Comparison of ENCODE assay signal across 23 mouse cellular contexts in genomic region chr4:125763056-125763455, GRCm38 (mm10).
DNase-seq lines count a peak whose midpoint lies in the region; ATAC-seq and TF ChIP-seq lines count a peak whose summit lies in the region.
"Had no signal": no experiment of that assay in that cellular context is flagged by ENCODE, and none has a peak within 500 bp of the region (broad histone marks: within the 10 kb centered on the region; RNA-seq: fewer than 3 reads in every experiment).

No protein-coding gene starts in this region.

- H3K27ac ChIP-seq in forebrain, embryonic 11.5 days (ENCODE audit: low read depth, low read length), result no peak overlapping the region
- H3K27ac ChIP-seq in forebrain, embryonic 10.5 days, result no peak overlapping the region
- H3K27ac ChIP-seq in midbrain, embryonic 10.5 days (replicated peaks), result no peak overlapping the region
- H3K27ac ChIP-seq in left cerebral cortex, adult 2 months, result no peak overlapping the region
- H3K27ac ChIP-seq: embryonic facial prominence, embryonic 13.5 days; heart, adult 2 months; hindbrain, embryonic 10.5 days; hindbrain, embryonic 14.5 days had no signal

- H3K9me3 ChIP-seq in forebrain, embryonic 11.5 days (ENCODE audit: control insufficient read depth, low read length), result no peaks in the 10 kb centered on the region
- H3K9me3 ChIP-seq in forebrain, embryonic 10.5 days, result no peaks in the 10 kb centered on the region; the same call in 1 of the 2 replicates
- no peaks in the 10 kb centered on the region for H3K9me3 ChIP-seq in midbrain, embryonic 10.5 days (replicated peaks)
- H3K9me3 ChIP-seq: embryonic facial prominence, embryonic 13.5 days; heart, embryonic 12.5 days; hindbrain, embryonic 10.5 days had no signal

- no peak overlapping the region for H3K4me2 ChIP-seq in forebrain, embryonic 11.5 days (ENCODE audit: low read depth, low read length, severe bottlenecking)
- H3K4me2 ChIP-seq: embryonic facial prominence, embryonic 13.5 days; heart, embryonic 12.5 days; hindbrain, embryonic 14.5 days had no signal

- peak; percentile 21 for DNase-seq in forebrain, embryonic 11.5 days (ENCODE audit: low spot score)
- DNase-seq in forebrain, embryonic 10.5 days (ENCODE audit: extremely low spot score, low spot score), result no peak
- DNase-seq in embryo, embryonic 10.5 days (ENCODE audit: low spot score), result peak; percentile 72
- DNase-seq in forelimb bud, embryonic 11.5 days (ENCODE audit: low read depth, low spot score), result peak; percentile 24
- no peak for DNase-seq in midbrain, embryonic 10.5 days (ENCODE audit: low spot score)
- DNase-seq in c-Kit-positive CD71-positive TER-119-positive erythroid progenitor cells, embryonic 14.5 days (ENCODE audit: low spot score), result no peak
- no peak for DNase-seq in left cerebral cortex, adult 2 months (ENCODE audit: extremely low spot score in 1 of 2, low spot score in 2 of 2)
- DNase-seq: adrenal gland, adult 8-10 months; adrenal gland, postnatal 36 days; B cell, adult 2 months; cerebellum, adult 11-12 months; cerebellum, adult 9-10 months; cerebellum, postnatal 25 days; heart, adult 2 months; kidney, adult 9 months had no signal

- H3K4me3 ChIP-seq in forebrain, embryonic 11.5 days (ENCODE audit: low read depth, low read length), result no peak overlapping the region
- H3K4me3 ChIP-seq in forebrain, embryonic 10.5 days, result no peak overlapping the region
- no peak overlapping the region for H3K4me3 ChIP-seq in midbrain, embryonic 10.5 days
- H3K4me3 ChIP-seq in left cerebral cortex, adult 2 months, result no peak overlapping the region
- H3K4me3 ChIP-seq: embryonic facial prominence, embryonic 13.5 days; heart, adult 2 months; heart, embryonic 12.5 days; hindbrain, embryonic 10.5 days had no signal

- H3K27me3 ChIP-seq in forebrain, embryonic 11.5 days (ENCODE audit: control insufficient read depth, insufficient read depth, low read length), result no peaks in the 10 kb centered on the region
- H3K27me3 ChIP-seq in forebrain, embryonic 10.5 days (ENCODE audit: poor library complexity, severe bottlenecking), result no peaks in the 10 kb centered on the region
- H3K27me3 ChIP-seq in midbrain, embryonic 10.5 days (ENCODE audit: low read depth, poor library complexity, severe bottlenecking), result no peaks in the 10 kb centered on the region
- H3K27me3 ChIP-seq: embryonic facial prominence, embryonic 13.5 days; heart, embryonic 12.5 days had no signal

- H3K9ac ChIP-seq in forebrain, embryonic 11.5 days (ENCODE audit: low read length), result no peak overlapping the region
- H3K9ac ChIP-seq: embryonic facial prominence, embryonic 13.5 days; heart, embryonic 12.5 days; hindbrain, embryonic 14.5 days had no signal

- no peaks in the 10 kb centered on the region for H3K4me1 ChIP-seq in forebrain, embryonic 11.5 days (replicated peaks; ENCODE audit: control insufficient read depth, insufficient read depth, low read length)
- H3K4me1 ChIP-seq in forebrain, embryonic 10.5 days, result peaks cover 2% of the 10 kb centered on the region; the same call in 1 of the 2 replicates
- H3K4me1 ChIP-seq in midbrain, embryonic 10.5 days, result 0 out of 2 replicates have a peak, but pooled peaks cover 3% of the 10 kb centered on the region
- H3K4me1 ChIP-seq: heart, embryonic 12.5 days had no signal

- no peak for TF ChIP-seq CTCF in left cerebral cortex, adult 2 months (IDR thresholded peaks at IDR 0.05)

- WGBS in forebrain, embryonic 11.5 days, result 49% methylated on average over 5 of the region's 5 CpGs
- WGBS in forebrain, embryonic 10.5 days, result 43% methylated on average over 5 of the region's 5 CpGs
- WGBS in midbrain, embryonic 10.5 days, result 52% methylated on average over 5 of the region's 5 CpGs

- H3K36me3 ChIP-seq in forebrain, embryonic 11.5 days (ENCODE audit: control insufficient read depth, insufficient read depth, low read length), result no peaks in the 10 kb centered on the region
- H3K36me3 ChIP-seq in forebrain, embryonic 10.5 days (replicated peaks), result no peaks in the 10 kb centered on the region
- no peaks in the 10 kb centered on the region for H3K36me3 ChIP-seq in midbrain, embryonic 10.5 days
- H3K36me3 ChIP-seq: embryonic facial prominence, embryonic 13.5 days; heart, embryonic 12.5 days; hindbrain, embryonic 10.5 days had no signal

- intact Hi-C loops in left cerebral cortex, adult 2 months (cut with DNase I), result no loop called here

- ATAC-seq in forebrain, embryonic 11.5 days (replicated peaks; ENCODE audit: low FRiP score), result no peak
- ATAC-seq: CD4-positive, CD25-positive, alpha-beta regulatory T cell, adult 4 months; forebrain, embryonic 14.5 days; inflammation-experienced regulatory T-cells, adult 6 months; intestine, postnatal 0 days had no signal

Comparison
In these comparisons a context has a peak if more than half of its experiments do, and no peak if none do; other contexts are left out.
1. DNase-seq: peak in forebrain, embryonic 11.5 days (single experiment), embryo, embryonic 10.5 days (single experiment) and forelimb bud, embryonic 11.5 days (single experiment); none in forebrain, embryonic 10.5 days (single experiment), midbrain, embryonic 10.5 days (single experiment), c-Kit-positive CD71-positive TER-119-positive erythroid progenitor cells, embryonic 14.5 days (single experiment) and left cerebral cortex, adult 2 months (0 of 2).